Mouse (Mus musculus) kidney, adult 11 months (tissue): Measurements from ENCODE around the gene Zfp710.
A peak's percentile ranks its signal among the peaks of the same experiment; 100 is the strongest.
"Not testable (repeated sequence)": the region's sequence is repeated elsewhere in the genome, so short reads cannot be mapped to it uniquely, and the experiment has no call there.

ENCODE experiments used
- DNase-seq: peaks from one replicate; pipeline ENCODE4 v3.0.0; 2022

Gene Zfp710

DNA sequence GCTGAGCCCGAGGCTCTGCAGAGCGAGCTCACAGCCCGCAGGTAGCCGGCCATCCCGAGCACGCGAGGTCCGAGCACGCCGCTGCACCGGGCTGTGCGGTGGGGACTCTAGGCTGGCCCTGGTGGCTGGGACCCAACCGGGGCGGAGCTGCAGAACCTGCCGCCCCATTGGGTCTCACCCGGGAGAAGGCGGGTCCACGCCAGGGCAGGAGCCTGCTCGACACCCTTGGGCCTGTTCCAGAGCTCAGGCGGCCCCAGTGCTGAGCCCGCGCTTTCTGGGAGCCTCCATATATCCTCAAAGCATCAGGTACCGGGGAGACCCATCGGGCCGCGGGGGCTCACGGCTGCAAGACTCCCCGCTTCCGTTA is 90.6 kb downstream of the Zfp710 start, which contains the start of gene Idh2:
Idh2 (minus strand) TSS at position 169 of the 367 bp plus-strand sequence.
- peak; percentile 96 for DNase-seq

DNA sequence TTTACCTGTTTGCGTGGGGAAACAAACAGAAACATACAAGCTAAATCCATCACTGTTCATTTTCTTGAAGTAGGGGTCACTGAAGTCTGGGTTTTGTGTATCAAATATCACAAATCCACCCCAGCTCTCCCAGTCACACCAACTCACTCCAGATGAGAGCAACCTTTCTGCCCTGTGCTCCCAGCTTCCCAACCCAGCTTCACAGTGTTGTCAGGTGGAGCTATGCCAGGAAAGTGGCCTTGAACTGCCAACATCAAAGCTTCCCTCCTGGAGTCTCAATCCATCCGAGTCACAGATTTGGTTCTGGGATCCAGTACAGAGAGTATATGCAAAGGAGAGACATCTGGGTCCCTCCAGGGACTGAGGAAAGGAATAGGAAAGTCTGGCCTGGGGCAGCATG is 91.5 kb downstream of the Zfp710 start:
- DNase-seq, result no peak

DNA sequence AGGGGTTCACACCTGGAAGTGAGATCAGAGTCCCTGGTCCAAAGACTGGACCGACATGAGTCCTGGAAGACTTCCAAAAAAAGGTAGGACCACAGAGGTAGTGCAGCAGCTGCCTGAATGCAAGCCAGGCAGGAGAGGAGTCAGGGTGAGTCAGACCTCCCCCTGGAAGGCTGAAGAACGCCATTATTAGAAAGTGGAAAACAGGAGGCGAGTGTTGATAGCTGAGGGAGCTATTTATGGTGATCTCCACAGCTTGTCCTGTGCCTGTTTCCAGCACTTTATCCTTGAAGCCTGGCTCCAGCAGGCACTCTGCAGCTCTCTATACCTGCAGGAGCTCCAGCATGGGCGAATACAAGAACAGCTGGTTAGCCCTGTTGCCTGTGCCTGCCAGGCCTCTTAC is 94.6 kb downstream of the Zfp710 start:
- DNase-seq, result no peak

DNA sequence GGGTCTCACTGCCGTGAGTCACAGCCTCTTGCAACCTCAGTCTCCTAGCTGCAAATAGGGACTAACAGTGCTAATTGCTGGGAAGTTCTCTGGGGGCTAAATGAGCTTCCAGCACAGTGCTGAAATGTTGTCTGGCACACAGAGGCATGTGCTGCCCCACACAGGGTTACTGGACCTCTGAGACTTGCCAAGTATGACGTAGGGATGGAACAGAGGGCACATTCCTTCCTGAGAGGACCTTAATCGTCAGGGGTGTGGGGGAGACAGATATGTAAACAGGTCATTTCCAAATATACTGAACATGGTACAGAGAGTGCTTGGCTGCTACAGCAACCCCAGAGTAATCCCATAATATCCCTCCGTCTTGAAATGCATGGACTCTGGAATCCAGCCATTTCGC is 96.5 kb downstream of the Zfp710 start:
- DNase-seq, result peak; percentile 77

DNA sequence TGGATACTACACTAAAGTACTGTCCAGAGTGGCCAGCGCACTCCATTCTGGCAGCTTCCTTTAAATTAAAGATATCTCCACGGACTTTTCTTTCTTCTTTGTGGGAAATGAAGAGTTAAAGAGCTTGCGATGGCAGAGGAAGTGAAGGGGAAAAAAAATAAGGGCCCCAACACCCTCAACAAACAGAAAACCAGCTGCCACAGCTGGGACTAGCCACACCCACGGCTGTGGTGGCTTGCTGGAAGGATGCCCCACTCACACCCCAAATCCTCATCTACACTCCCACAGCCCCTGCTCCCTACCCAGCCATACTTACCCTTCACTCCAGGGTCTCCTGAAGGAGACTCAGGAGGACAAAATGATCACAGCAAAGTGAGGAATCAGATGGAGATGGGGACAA is 98.5 kb downstream of the Zfp710 start:
- DNase-seq, result no peak

DNA sequence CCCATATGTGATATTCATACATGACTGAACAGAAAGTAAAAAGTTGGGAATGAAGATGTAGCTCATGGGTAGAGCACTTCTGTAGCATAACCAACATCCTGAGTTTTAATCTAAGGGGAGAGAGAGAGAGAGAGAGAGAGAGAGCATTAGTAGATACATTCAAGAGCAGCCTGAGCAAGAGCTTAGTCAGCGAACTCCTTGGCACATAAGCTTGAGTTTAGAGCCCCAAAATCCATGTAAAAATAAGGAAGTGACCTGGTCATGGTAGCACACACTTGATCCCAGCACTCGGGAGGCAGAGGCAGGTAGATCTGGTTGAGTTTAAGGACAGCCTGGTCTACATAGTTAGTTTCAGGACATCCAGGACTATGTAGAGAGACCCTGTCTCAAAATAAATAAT is 99.1 kb downstream of the Zfp710 start:
- no peak for DNase-seq

DNA sequence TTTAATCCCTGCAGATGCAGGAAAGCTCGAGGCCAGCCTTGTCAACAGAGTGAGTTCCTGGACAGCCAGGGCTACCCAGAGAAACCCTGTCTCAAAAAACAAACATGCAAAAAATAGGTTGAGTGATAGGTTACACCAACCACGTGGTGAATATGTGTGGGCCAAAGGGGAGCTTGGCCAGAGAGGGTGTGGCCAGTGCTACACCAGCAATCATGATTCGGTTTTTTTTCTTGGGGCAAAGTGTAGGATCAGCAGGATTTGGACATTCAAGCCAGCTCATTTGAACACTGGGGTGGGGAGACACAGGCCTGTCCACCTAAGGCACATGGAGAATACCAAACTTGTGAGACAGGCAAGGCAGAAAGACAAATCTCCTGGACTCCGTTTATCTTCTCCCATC is 104.7 kb downstream of the Zfp710 start:
- peak; percentile 53 for DNase-seq

DNA sequence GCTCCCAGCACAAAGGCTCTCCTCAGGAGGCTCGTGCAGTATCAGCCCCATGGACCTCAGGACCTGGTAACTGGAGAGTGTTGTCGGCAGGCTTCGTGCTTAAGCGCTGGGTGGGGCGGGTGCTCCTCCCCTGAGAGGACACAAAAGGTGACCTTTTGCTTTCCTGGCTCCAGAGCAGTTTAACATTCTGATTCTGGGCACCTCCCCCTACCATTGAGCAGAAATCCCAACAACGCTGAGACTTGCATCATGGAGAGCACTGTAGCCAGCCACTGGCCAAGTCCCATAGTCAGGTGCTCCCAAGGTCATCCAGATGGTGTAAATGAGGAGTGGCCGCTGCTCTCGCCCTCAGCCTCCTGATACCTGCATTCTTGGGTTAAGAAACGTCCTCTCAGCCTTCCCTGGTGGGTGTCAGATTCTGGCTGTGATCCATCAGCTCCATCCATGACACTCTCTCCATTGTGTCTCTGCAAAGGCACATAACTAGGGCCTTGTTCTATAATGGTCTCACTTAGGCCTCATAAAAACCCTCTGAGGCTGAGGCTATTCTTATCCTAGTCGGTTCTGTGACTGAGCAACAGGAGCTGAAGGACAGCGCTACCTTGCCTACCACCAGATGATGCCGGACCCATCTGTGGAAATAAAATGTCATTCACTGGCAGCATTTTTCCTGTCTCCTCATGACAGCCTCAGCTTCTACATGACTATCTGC is 105.9 kb downstream of the Zfp710 start:
- peak; percentile 74 for DNase-seq

DNA sequence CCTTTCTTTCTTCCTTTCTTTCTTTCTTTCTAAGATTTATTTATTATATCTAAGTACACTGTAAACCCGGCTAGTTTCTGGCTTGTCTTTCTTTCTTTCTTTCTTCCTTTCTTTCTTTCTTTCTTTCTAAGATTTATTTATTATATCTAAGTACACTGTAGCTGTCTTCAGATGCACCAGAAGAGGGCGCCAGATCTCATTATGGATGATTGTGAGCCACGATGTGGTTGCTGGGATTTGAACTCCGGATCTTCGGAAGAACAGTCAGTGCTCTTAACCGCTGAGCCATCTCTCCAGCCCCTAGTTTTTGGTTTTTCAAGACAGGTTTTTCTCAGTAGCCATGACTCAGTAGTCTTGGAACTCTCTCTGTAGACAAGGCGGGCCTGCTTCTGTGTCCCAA is 106.7 kb downstream of the Zfp710 start:
- DNase-seq, result not testable (repeated sequence)

DNA sequence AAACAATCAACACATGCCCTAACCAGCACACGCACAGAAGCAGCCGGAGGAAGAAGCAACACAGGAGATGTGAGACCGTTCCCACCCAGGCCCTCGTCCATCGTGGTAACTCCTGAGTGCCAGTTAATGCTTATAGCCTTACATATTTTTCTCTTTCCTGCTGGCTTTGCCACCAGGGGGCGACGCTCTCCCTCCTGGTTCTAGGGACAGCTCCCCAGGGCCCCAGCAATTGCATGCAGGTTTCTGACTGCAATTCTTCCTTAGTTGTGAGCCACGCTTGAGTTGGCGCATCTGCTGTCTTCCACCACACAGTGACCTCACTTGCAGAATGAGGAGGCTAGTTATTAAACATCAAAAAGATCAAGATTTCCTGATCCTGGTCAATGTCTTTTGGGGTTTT is 107.9 kb downstream of the Zfp710 start:
- peak; percentile 42 for DNase-seq

DNA sequence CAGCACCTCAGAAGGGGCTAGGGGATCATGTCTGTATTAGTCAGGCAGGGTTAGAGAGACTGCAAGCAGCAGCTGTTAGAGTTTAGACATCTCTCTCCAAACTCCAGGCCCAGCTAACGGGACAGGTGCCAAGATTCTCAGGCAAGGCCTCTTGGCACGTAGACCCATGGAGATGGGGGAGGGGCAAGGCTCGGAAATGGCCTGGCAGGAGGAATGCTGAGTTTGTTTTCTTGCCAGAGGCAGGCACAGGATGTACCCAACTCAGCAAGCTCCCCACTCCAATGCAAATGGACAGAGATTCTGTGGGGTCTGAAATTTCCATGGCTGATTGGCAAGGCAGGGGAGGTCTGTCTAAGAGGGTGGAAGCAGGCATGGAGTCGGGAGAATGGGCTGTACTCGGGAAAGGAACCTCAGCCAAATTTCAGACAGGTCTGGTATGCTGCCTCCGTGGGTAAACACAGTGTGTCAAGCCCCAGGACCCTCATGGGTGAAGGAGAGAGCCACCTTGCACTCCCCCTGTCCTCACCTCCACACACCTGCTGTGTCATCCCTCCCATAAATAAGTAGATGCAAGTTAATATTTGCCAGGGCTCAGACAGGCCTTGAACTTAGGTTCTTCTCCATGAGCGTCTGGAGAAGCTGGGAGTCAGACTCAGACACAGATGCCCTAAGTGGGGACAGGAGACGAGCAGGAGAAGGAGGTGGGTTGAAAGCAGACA is 110.0 kb downstream of the Zfp710 start:
- peak; percentile 94 for DNase-seq

DNA sequence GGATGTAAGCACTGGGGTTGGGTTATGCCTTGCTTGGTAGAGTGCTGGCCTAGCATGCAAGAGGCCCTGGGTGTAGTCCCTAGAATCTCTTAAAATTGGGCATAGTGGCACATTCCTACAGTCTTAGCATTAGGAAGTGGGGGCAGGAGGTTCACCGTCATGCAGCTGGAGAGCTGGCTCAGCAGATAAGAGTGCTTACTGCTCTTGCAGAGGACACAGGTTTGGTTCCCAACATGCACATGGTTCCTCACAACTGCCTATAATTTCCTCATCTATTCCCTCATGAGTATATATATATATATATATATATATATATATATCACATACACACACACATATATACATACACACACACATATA is 110.5 kb downstream of the Zfp710 start:
- no peak for DNase-seq

DNA sequence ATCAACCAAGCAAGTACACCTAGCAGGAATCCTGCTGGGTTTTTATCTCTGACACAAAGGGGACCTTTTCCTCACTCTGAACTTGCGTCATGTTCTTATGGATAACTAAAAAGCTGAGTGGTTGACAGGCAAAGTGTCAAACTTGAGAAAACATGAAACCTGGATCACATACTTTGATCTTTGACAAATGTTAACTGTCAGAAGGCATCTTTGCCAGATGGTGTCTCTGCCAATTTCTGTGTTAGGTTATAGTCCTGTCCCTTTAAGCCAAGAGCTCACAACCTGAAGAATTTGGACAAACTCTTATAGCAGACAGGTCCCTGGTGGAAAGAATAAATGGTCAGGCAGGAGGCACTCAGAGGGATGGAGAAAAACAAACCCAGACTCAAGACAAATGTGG is 113.8 kb downstream of the Zfp710 start:
- DNase-seq, result no peak

DNA sequence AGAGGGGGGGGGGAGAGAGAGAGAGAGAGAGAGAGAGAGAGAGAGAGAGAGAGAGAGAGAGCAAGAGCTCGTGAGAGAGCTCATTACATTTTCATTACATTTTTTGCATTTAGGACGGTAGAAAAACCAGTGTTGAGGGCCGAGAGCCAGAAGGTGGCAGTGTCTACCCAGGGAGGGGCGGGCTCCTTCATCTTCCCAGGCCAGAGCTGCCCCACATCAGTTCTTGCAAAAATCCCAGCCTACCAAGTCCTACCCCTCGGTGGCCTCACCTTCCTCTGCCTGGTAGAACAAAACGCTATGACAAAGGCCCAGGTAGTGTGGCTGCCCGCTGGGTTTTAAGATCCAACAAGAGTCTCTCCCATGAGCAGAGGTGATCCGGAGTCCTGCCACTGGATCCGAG is 116.2 kb downstream of the Zfp710 start:
- peak; percentile 60 for DNase-seq
